Mouse (Mus musculus) testis, adult 2 months (tissue): ENCODE results near the gene Ankrd33. TPM values are rescaled to one million over a fixed set of nuclear protein-coding genes. Genes with fewer than 3 reads are reported as not detected.

Source experiments
- H3K27ac ChIP-seq: fragments of 200-500 bp; 2 replicates; pipeline ENCODE4 v1.5.1; 2012; ENCODE audit warnings: low read depth, low read length; ENCODE audit not compliant: control insufficient read depth, insufficient read depth
- H3K27me3 ChIP-seq: fragments of 200-500 bp; 2 replicates; pipeline ENCODE4 v1.6.1; 2012; ENCODE audit warnings: mild to moderate bottlenecking, low read length, moderate library complexity; ENCODE audit not compliant: control insufficient read depth, insufficient read depth
- H3K36me3 ChIP-seq: fragments of 200-500 bp; 2 replicates; pipeline ENCODE4 v1.6.1; 2012; ENCODE audit warnings: mild to moderate bottlenecking, low read length; ENCODE audit not compliant: control insufficient read depth, insufficient read depth
- H3K4me1 ChIP-seq: fragments of 200-500 bp; 2 replicates; pipeline ENCODE4 v1.6.1; 2012; ENCODE audit warnings: low read length; ENCODE audit not compliant: control insufficient read depth, insufficient read depth
- H3K4me3 ChIP-seq: fragments of 200-500 bp; 2 replicates; pipeline ENCODE4 v1.5.1; 2012; ENCODE audit warnings: low read depth, mild to moderate bottlenecking, low read length, moderate library complexity, mixed read lengths; ENCODE audit not compliant: control insufficient read depth
- CTCF ChIP-seq: fragments of 200-500 bp; IDR thresholded peaks from 2 replicates; pipeline ENCODE4 v1.5.1; 2012; ENCODE audit warnings: low read depth, mild to moderate bottlenecking, inconsistent platforms, low read length, moderate library complexity; ENCODE audit not compliant: control insufficient read depth, insufficient read depth, insufficient replicate concordance
- POLR2A ChIP-seq: fragments of 200-500 bp; IDR thresholded peaks from 2 replicates; pipeline ENCODE4 v1.6.1; 2012; ENCODE audit warnings: low read depth, mild to moderate bottlenecking, inconsistent platforms, low read length, moderate library complexity; ENCODE audit not compliant: control insufficient read depth
- polyA plus RNA-seq: library from polyadenylated mRNA; depleted of rRNA; stranded (reverse); fragments of >200 nt; gene quantifications from 2 replicates; pipeline ENCODE4 v1.2.3, GENCODE M21; 2012

The Ankrd33 gene
- polyA plus RNA-seq, 1 experiment: not detected

DNA sequence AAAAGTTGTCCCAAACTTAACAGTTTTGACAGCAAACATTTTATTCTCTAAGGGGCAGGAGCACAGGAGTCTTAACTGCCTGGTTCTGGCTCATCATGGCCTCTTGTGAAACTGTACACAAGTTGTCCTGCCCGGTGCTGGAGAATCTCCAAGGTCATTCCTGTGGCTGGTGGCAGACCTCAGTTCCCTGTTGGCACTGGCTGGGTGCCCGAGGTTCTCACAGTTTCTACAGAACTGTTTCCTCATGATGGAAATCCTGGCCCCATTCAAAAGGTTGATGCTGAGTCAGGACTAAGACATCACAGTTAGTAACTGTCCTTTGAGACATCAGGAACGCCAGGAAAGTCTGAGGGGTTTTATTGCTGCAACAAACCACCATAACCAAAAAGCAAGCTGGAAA, 28.6 kb upstream of the Ankrd33 start:
- Histone ChIP-seq H3K27me3 (no peaks in the 10 kb centered on the region), H3K4me3 (no peak overlapping the region), H3K27ac (no peak overlapping the region)

DNA sequence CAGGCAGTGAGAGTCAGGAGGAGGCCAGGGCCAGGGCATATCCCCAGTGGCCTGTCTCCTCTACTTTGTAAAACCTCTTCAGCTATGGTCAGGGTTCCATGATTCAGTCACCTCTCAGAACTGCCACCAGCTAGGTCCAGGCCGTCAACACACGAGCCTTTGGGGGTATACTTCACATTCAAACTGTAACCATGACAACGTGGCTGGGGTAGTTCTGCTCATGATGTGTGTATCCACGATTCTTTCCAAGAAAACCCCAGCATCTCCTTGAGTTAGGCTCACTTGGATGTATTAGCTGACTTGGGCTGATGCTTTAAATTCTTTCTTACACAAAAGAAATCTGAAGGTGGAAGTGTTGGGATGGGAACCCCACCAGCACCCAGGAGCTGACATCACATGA, 27.3 kb upstream of the Ankrd33 start:
- Histone ChIP-seq H3K4me3 (no peak overlapping the region), H3K36me3 (no peaks in the 10 kb centered on the region), H3K4me1 (peaks cover 10% of the 10 kb centered on the region), H3K27ac (no peak overlapping the region), H3K27me3 (no peaks in the 10 kb centered on the region)
- TF ChIP-seq POLR2A: no peak
- TF ChIP-seq CTCF: no peak

More for the DNA sequence above, 28.6 kb upstream of the Ankrd33 start:
- Histone ChIP-seq H3K36me3 (no peaks in the 10 kb centered on the region), H3K4me1 (no peaks in the 10 kb centered on the region)
- TF ChIP-seq POLR2A (no peak), CTCF (no peak)

DNA sequence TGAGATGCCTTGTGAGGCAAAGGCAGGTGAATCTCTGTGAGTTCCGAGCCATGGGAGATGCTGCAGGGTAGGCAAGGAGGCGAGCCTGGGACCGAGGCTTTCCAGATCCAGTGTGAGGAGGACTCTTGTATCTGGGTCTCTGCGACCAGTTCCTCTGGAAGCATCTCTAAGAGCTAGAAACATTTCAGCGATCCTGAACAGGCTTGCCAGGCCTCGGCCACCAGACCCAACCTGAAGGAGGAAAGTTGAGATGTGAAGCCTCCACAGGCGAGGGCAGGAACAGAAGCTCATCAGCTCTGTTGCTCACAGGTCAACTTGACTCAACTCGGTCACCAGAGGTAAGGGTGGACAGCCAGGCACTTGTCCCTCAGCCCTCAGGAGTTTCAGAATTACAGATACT, 24.0 kb upstream of the Ankrd33 start:
- Histone ChIP-seq H3K36me3 (no peaks in the 10 kb centered on the region), H3K4me1 (peaks cover 13% of the 10 kb centered on the region), H3K4me3 (no peak overlapping the region), H3K27ac (no peak overlapping the region), H3K27me3 (no peaks in the 10 kb centered on the region)
- no peak for TF ChIP-seq CTCF
- TF ChIP-seq POLR2A: no peak

DNA sequence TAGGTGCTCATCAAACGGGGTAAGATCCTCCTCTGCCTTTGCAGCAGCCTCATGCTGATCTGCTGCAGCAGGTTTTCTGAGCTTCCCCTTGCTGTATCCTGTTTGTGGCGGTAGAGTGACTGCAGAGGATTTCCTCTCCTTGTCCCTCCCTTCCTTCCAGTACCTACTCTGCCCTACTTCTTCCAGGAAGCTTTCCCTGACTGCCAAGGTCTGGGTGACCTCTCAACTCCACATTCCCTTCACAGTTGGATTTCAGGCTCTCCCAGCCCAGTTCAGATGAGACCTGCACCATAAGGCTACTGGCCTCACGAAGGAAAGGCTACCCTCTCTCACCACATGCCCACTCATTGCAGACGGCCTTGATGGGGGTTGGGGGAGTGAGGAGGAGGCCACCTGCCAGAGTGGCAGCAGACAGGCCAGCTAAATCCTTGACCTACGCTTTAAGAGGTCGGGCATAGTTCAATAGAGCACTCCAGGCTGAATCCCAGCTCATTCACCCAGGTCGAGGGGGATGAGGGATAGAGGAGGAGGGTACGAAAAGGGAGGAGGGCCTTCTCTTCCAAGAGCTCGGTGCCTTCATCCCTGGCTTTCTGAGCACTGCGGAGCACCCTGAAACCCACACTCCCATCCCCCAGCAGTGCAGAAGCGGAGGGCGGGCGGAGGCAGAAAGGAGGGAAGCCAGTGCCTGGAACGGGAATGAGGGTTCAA, 23.3 kb upstream of the Ankrd33 start:
- Histone ChIP-seq H3K27ac (no peak overlapping the region), H3K27me3 (no peaks in the 10 kb centered on the region), H3K4me3 (no peak overlapping the region), H3K4me1 (peaks cover 15% of the 10 kb centered on the region), H3K36me3 (no peaks in the 10 kb centered on the region)
- no peak for TF ChIP-seq POLR2A
- no peak for TF ChIP-seq CTCF

DNA sequence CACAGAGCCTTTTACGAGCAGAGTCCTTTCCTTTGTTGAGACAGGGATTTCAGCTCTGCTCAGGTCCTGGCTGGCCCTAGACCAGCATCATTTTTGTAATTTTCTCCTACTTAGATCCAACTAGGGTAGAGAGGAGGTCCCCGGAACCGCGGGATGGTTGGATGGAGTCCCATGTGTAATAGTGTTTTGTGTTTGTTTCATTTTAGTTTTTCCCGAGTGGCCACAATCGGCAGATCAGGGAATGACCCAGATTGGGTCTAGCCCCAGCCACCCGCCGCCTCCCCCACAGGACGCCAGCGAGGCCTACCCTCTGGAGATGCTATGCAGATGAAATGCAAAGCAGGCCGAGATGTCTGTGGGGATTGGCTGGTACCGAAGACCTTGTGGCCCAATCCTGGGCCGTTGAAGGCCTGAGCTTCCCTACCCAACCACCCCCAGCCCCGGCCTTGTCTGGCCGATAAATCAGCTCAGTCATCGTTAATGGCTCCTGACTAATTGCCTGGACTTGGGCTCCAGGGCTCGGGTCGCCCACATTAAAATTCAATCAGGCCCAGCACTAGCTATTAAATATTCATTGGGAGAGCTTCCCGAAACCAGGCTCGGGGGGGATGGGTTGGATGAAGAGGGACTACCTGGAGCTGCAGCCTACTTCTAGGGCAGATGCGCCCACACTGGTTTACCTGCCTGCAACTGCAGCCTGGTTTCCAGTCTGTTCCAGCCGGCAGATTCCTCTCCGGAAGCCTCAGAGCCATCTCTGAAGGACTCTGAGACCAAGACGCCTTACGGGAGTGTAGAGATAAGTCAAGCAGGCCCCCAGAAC, 22.5 kb upstream of the Ankrd33 start:
- Histone ChIP-seq H3K4me1 (peaks cover 21% of the 10 kb centered on the region), H3K27ac (no peak overlapping the region), H3K36me3 (no peaks in the 10 kb centered on the region), H3K4me3 (no peak overlapping the region; the same call in 1 of the 2 replicates), H3K27me3 (no peaks in the 10 kb centered on the region)
- TF ChIP-seq POLR2A (no peak), CTCF (no peak)

DNA sequence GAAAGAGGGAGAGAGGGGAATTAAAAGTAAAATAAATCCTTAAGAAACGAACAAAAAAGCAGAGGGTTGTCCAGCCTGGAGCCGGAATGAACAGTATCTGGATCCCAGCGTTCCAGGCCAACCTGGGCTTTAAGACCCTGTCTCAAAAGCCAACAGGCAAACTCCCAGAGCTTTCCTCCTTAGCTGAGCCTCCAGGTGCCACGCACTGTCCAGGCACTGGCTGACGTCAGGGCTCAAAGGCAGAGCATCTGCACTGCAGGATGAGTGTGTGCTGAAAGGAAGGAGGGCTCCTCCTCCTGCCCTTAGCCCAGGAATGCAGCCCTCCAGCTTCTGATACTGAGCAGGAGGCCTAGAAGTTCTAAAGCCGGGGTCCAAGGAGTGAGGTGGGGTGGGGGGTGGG, 21.6 kb upstream of the Ankrd33 start:
- Histone ChIP-seq H3K27me3 (no peaks in the 10 kb centered on the region), H3K4me3 (no peak overlapping the region), H3K4me1 (peaks cover 26% of the 10 kb centered on the region)

DNA sequence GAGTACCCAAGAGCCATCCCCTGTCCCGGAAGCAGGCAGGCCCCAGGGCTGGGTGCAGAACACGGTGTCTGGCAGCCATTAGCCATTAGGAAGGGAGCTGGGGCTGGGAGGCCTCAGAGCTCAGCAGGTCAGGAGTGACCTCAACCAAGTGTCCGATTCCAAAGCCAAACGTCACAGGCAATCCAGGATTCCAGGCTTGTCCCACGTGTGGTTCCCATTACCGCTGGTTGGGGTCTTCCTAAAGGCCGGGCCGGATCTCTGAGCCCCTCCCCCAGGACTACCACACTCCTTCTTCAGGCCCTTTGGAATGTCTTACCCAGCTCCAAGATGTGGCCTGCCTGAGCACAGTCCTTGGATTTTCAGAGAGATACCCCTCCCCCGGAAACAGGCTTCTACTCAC, 20.6 kb upstream of the Ankrd33 start:
- Histone ChIP-seq H3K27me3 (no peaks in the 10 kb centered on the region), H3K36me3 (no peaks in the 10 kb centered on the region), H3K27ac (no peak overlapping the region), H3K4me1 (peaks cover 26% of the 10 kb centered on the region), H3K4me3 (no peak overlapping the region)
- TF ChIP-seq POLR2A (no peak), CTCF (no peak)

More for the DNA sequence above, 21.6 kb upstream of the Ankrd33 start:
- no peak for TF ChIP-seq POLR2A
- no peak for TF ChIP-seq CTCF
- Histone ChIP-seq H3K27ac (no peak overlapping the region), H3K36me3 (no peaks in the 10 kb centered on the region)
